Mouse (Mus musculus): ENCODE measurements around the gene Cul4b. TPM values are rescaled to one million over a fixed set of nuclear protein-coding genes. Genes with fewer than 3 reads are reported as not detected.

The Cul4b gene
- total RNA-seq, 1 experiment from 2014 or later = 67.9 TPM

Other genes starting within 250 kb of the Cul4b start
- 123 and 151 TPM in 2 replicates for gene Lamp2, start 119.7 kb downstream of the Cul4b start, total RNA-seq (2017)
- 44.0 and 66.5 TPM in 2 replicates for gene Mcts1, start 24.4 kb upstream of the Cul4b start, total RNA-seq (2017)
- gene C1galt1c1, start 58.9 kb upstream of the Cul4b start, total RNA-seq (2017) = 31.2 and 43.7 TPM in 2 replicates
- gene 6030498E09Rik, start 196.5 kb upstream of the Cul4b start, total RNA-seq (2017) = 1.5 and 7.0 TPM in 2 replicates

Measured in hematopoietic stem cell, adult 5-6 weeks (primary cell).